Mouse (Mus musculus) heart, adult 8-10 months (tissue): ENCODE data around the gene Ldhb. TPM values are rescaled to one million over a fixed set of nuclear protein-coding genes. Genes with fewer than 3 reads are reported as not detected.

Experiments
- total RNA-seq, 4 experiments: library from RNA; stranded (reverse); gene quantifications; 2 replicates each; pipeline ENCODE4 v1.2.4; 2022

Gene Ldhb
- total RNA-seq, 4 experiments from 2014 or later = 3,276 to 3,540 (median 3,455) TPM

Other genes starting within 250 kb of the Ldhb start
- not detected for gene Iapp, start 209.5 kb downstream of the Ldhb start, total RNA-seq
- not detected for gene Slco1a5, start 185.0 kb downstream of the Ldhb start, total RNA-seq
- 10 to 100 TPM in 3 of 4 experiments, 1 to 10 TPM in 1; 8.7 to 11.1 (median 10.3) TPM for gene Pyroxd1, start 162.3 kb downstream of the Ldhb start, total RNA-seq
- 1 to 10 TPM; 6.1 to 9.6 (median 7.8) TPM for gene Recql, start 120.9 kb downstream of the Ldhb start, total RNA-seq
- 10 to 100 TPM; 13.9 to 18.7 (median 15.4) TPM for gene Golt1b, start 120.7 kb downstream of the Ldhb start, total RNA-seq
- not detected for gene Spx, start 94.5 kb downstream of the Ldhb start, total RNA-seq
- not detected for gene Gys2, start 34.8 kb downstream of the Ldhb start, total RNA-seq
- 10 to 100 TPM; 16.2 to 25.0 (median 18.3) TPM for gene Kcnj8, start 63.7 kb upstream of the Ldhb start, total RNA-seq
- gene Abcc9, start 194.4 kb upstream of the Ldhb start, total RNA-seq = 100 to 1,000 TPM; 229 to 268 (median 246) TPM
- 10 to 100 TPM; 32.7 to 38.9 (median 36.0) TPM for gene Cmas, start 248.7 kb upstream of the Ldhb start, total RNA-seq